Mouse (Mus musculus): Measurements from ENCODE around the gene Ank3. TPM values are rescaled to one million over a fixed set of nuclear protein-coding genes. Genes with fewer than 3 reads are reported as not detected.
A peak's percentile ranks its signal among the peaks of the same experiment; 100 is the strongest.

The Ank3 gene
- polyA plus RNA-seq, 1 experiment, result 39.1 TPM

DNA sequence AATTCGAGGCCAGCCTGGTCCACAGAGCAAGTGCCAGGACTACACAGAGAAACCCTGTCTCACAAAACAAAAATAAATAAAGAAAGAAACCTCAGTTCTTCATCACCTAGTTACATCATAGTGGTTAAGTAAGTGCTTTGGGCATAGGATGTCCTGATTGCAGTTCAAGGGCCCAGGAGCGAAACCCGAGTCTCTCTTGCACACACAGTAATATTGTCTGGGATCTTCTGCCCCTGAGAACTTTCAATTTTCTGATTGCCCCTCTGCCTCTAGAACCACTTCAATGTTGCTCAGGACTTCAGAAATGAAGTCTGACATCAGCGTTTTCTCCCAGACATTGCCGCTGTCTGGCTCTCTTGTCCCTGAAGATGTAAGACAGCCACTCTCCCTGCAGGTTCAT, 91.6 kb downstream of the Ank3 start:
- Histone ChIP-seq H3K27ac (ENCODE audit: insufficient read depth, low read depth, low read length) (no peak overlapping the region), H3K36me3 (ENCODE audit: control insufficient read depth, insufficient read depth, low read length) (no peaks in the 10 kb centered on the region), H3K4me3 (ENCODE audit: insufficient read depth, low read depth, low read length) (no peak overlapping the region), H3K27me3 (replicated peaks; ENCODE audit: control insufficient read depth, insufficient read depth, low read length) (no peaks in the 10 kb centered on the region), H3K4me1 (ENCODE audit: control insufficient read depth, insufficient read depth, low read length) (no peaks in the 10 kb centered on the region)
- no peak for TF ChIP-seq POLR2A (IDR thresholded peaks at IDR 0.05; ENCODE audit: low read depth, low read length)
- TF ChIP-seq CTCF (conservative IDR thresholded peaks at IDR 0.05; ENCODE audit: insufficient read depth, insufficient read length, low read depth, low read length), result no peak
- WGBS, result 81% methylated on average over 5 of the region's 5 CpGs
- no peak for DNase-seq

DNA sequence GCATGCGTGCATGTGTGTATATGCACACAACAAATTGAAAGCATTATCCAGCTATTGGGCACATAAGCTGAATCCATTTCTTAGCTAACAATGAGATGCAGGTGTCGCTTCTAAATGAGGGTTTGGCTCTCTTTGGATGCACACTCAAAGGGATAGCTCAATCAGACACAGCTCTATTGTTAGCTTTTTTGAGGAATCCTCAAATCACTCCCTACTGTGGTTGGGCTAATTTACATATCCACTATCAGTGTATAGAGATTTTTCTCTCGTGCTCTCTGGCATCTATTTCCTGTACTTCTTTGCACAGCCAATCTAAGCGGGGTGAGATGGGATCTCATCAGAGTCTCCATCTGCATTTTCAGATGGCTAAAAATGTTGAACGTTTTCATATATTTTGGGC, 93.4 kb downstream of the Ank3 start:
- 79% methylated on average over 5 of the region's 5 CpGs for WGBS
- Histone ChIP-seq H3K27me3 (replicated peaks; ENCODE audit: control insufficient read depth, insufficient read depth, low read length) (no peaks in the 10 kb centered on the region), H3K4me1 (ENCODE audit: control insufficient read depth, insufficient read depth, low read length) (no peaks in the 10 kb centered on the region), H3K4me3 (ENCODE audit: insufficient read depth, low read depth, low read length) (no peak overlapping the region), H3K36me3 (ENCODE audit: control insufficient read depth, insufficient read depth, low read length) (no peaks in the 10 kb centered on the region), H3K27ac (ENCODE audit: insufficient read depth, low read depth, low read length) (no peak overlapping the region)
- TF ChIP-seq CTCF (conservative IDR thresholded peaks at IDR 0.05; ENCODE audit: insufficient read depth, insufficient read length, low read depth, low read length) (no peak), POLR2A (IDR thresholded peaks at IDR 0.05; ENCODE audit: low read depth, low read length) (no peak)
- no peak for DNase-seq

DNA sequence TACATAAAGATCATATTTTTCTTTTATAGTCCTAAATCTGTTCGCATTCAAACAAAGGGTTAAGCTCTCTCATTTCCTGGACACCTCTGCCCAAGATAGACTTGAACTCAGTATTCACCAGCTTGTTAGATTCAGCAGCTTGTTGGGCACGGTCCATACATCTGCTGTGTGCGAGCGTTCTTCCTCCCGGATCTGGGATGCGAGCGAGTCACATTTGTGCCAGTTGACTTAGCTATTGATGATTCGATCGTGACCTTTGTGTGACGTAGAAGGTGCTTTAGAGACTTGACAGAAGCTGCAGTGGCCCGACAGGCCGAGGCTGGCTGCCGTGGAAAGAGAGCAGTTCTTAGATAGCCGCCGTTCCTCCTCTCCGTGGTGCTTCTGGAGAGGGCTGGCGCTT, 98.8 kb downstream of the Ank3 start:
- TF ChIP-seq POLR2A (IDR thresholded peaks at IDR 0.05; ENCODE audit: low read depth, low read length), result no peak
- no peak for TF ChIP-seq CTCF (conservative IDR thresholded peaks at IDR 0.05; ENCODE audit: insufficient read depth, insufficient read length, low read depth, low read length)
- H3K36me3 ChIP-seq (ENCODE audit: control insufficient read depth, insufficient read depth, low read length), result no peaks in the 10 kb centered on the region
- no peak overlapping the region for H3K27ac ChIP-seq (ENCODE audit: insufficient read depth, low read depth, low read length)
- H3K27me3 ChIP-seq (replicated peaks; ENCODE audit: control insufficient read depth, insufficient read depth, low read length), result no peaks in the 10 kb centered on the region
- H3K4me1 ChIP-seq (ENCODE audit: control insufficient read depth, insufficient read depth, low read length), result no peaks in the 10 kb centered on the region
- no peak overlapping the region for H3K4me3 ChIP-seq (ENCODE audit: insufficient read depth, low read depth, low read length)
- DNase-seq, result no peak
- WGBS, result 91% methylated on average over 17 of the region's 17 CpGs

DNA sequence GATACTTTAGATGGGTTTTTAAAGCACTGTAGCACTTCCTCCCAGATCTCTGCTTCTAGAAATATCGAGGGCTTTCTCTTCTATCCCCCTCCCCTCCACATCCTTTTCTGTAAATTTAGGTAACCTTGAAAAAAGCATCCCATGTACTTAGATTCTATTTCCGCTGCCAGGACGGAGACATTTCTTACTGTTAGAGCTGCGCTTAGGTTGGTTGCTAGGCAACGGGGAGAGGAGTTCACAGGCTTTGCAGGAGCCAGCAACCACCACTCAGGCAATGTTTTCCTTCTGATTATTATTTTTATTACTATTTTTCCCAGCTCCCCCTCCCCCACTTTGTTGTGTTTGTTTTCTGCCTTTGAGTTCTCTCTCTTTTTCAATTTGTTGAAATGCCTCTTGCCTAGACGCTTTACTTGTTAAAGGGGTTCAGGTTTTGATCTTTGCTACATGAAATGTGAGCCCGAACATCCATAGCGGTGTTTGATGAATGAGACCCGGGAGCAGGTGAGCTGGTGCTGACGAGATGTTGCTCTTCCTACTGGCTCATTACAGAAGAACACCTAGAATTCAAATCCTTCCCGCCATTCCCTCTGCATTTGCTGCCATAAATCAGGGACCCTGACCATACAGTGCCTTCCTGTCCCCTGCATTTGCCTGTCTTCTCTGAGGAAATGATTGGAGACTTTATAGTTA, 101.7 kb downstream of the Ank3 start:
- Histone ChIP-seq H3K27ac (ENCODE audit: insufficient read depth, low read depth, low read length) (no peak overlapping the region), H3K4me3 (ENCODE audit: insufficient read depth, low read depth, low read length) (no peak overlapping the region), H3K36me3 (ENCODE audit: control insufficient read depth, insufficient read depth, low read length) (no peaks in the 10 kb centered on the region), H3K27me3 (replicated peaks; ENCODE audit: control insufficient read depth, insufficient read depth, low read length) (no peaks in the 10 kb centered on the region), H3K4me1 (ENCODE audit: control insufficient read depth, insufficient read depth, low read length) (no peaks in the 10 kb centered on the region)
- 42% methylated on average over 11 of the region's 11 CpGs for WGBS
- peak; percentile 23 for DNase-seq
- TF ChIP-seq POLR2A (IDR thresholded peaks at IDR 0.05; ENCODE audit: low read depth, low read length), result no peak
- no peak for TF ChIP-seq CTCF (conservative IDR thresholded peaks at IDR 0.05; ENCODE audit: insufficient read depth, insufficient read length, low read depth, low read length)

DNA sequence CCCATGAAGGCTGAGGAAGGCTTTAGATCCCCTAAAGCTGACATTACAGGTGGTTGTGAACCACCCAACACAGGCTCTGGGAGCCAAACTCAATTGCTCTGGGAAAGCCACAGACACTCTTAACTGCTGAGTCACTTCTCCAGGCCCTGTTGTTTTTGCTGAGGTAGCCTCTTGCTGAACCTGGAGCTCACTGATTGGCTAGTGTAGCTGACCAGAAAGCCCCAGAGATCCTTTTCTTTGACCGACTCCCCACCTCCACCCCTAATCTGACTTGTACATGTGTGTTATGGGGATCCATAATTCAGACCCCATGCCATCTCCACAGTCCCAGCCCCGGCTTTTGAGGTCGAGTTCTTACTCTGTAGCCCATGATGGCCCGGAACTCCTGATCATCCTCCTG, 105.2 kb downstream of the Ank3 start:
- WGBS, result 86% methylated on average over 4 of the region's 4 CpGs
- TF ChIP-seq POLR2A (IDR thresholded peaks at IDR 0.05; ENCODE audit: low read depth, low read length), result no peak
- no peak for TF ChIP-seq CTCF (conservative IDR thresholded peaks at IDR 0.05; ENCODE audit: insufficient read depth, insufficient read length, low read depth, low read length)
- Histone ChIP-seq H3K27ac (ENCODE audit: insufficient read depth, low read depth, low read length) (no peak overlapping the region), H3K36me3 (ENCODE audit: control insufficient read depth, insufficient read depth, low read length) (no peaks in the 10 kb centered on the region), H3K4me1 (ENCODE audit: control insufficient read depth, insufficient read depth, low read length) (no peaks in the 10 kb centered on the region), H3K4me3 (ENCODE audit: insufficient read depth, low read depth, low read length) (no peak overlapping the region), H3K27me3 (replicated peaks; ENCODE audit: control insufficient read depth, insufficient read depth, low read length) (no peaks in the 10 kb centered on the region; the same call in 1 of the 2 replicates)
- DNase-seq, result no peak

DNA sequence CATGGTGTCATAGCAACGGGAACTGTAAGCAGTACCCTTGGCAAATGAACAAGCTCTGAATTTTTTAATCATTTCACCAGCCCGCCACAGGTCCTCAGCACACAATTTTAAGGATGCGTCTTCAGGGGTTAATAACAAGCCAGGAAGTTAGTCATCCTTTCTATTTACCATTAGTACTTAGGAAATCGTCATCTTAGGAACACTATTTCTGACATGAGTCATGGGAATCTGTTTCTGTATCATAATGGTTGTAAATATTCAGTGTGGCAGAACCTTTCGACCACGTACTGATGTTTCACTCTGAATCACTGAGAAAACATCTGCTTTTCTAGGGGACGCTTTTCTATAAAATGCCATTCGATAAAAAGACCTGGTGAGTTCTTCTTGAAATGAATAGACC, 109.1 kb downstream of the Ank3 start:
- no peaks in the 10 kb centered on the region for H3K4me1 ChIP-seq (ENCODE audit: control insufficient read depth, insufficient read depth, low read length)
- DNase-seq, result no peak
- H3K4me3 ChIP-seq (ENCODE audit: insufficient read depth, low read depth, low read length), result no peak overlapping the region
- no peaks in the 10 kb centered on the region for H3K36me3 ChIP-seq (ENCODE audit: control insufficient read depth, insufficient read depth, low read length)
- TF ChIP-seq CTCF (conservative IDR thresholded peaks at IDR 0.05; ENCODE audit: insufficient read depth, insufficient read length, low read depth, low read length), result no peak
- TF ChIP-seq POLR2A (IDR thresholded peaks at IDR 0.05; ENCODE audit: low read depth, low read length), result no peak
- WGBS, result 72% methylated on average over 8 of the region's 8 CpGs
- H3K27me3 ChIP-seq (replicated peaks; ENCODE audit: control insufficient read depth, insufficient read depth, low read length), result no peaks in the 10 kb centered on the region; the same call in 1 of the 2 replicates
- no peak overlapping the region for H3K27ac ChIP-seq (ENCODE audit: insufficient read depth, low read depth, low read length)

DNA sequence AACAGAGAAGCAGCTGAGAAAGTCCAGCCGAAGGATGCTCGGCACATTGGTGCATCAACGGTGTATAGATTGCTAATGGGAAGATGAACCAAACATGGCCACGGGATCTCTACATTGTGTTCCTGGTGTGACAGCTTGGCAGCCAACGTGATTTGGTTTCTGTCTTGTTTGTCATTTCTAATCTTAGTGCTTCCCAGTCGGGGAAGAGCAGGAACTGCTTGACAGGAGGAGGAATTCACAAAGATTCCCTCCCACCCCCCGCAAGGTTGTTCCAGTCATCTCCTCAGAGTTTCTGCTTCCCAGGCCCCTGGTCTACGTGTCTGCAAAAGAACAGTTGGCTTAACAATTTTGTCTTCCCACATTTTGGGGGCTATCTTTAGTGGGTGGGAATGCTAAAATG, 111.8 kb downstream of the Ank3 start:
- TF ChIP-seq POLR2A (IDR thresholded peaks at IDR 0.05; ENCODE audit: low read depth, low read length), result no peak
- TF ChIP-seq CTCF (conservative IDR thresholded peaks at IDR 0.05; ENCODE audit: insufficient read depth, insufficient read length, low read depth, low read length), result no peak
- H3K4me1 ChIP-seq (ENCODE audit: control insufficient read depth, insufficient read depth, low read length), result no peaks in the 10 kb centered on the region
- WGBS, result 79% methylated on average over 8 of the region's 8 CpGs

More for the DNA sequence above, 111.8 kb downstream of the Ank3 start:
- Histone ChIP-seq H3K4me3 (ENCODE audit: insufficient read depth, low read depth, low read length) (no peak overlapping the region), H3K27me3 (replicated peaks; ENCODE audit: control insufficient read depth, insufficient read depth, low read length) (no peaks in the 10 kb centered on the region; the same call in 1 of the 2 replicates), H3K27ac (ENCODE audit: insufficient read depth, low read depth, low read length) (no peak overlapping the region), H3K36me3 (ENCODE audit: control insufficient read depth, insufficient read depth, low read length) (no peaks in the 10 kb centered on the region)
- DNase-seq, result no peak
